Mouse (Mus musculus): Measurements from ENCODE around the gene Ccdc138. TPM values are rescaled to one million over a fixed set of nuclear protein-coding genes. Genes with fewer than 3 reads are reported as not detected.

Gene Ccdc138
- total RNA-seq, 2 experiments from 2014 or later = 1.3 to 1.8 TPM

Other genes starting within 250 kb of the Ccdc138 start
- gene Gcc2, start 242.5 kb upstream of the Ccdc138 start, total RNA-seq (2021) = 10 to 100 TPM; 22.8 to 30.6 TPM
- gene Lims1, start 174.5 kb upstream of the Ccdc138 start, total RNA-seq (2021) = 100 to 1,000 TPM; 211 to 240 TPM
- gene Ranbp2, start 51.0 kb upstream of the Ccdc138 start, total RNA-seq (2021) = 10 to 100 TPM; 56.6 to 59.4 TPM
- under 1 TPM; 0.64 to 0.65 TPM for gene Edar, start 177.7 kb downstream of the Ccdc138 start, total RNA-seq (2021)
- gene Gm17542, start 220.3 kb downstream of the Ccdc138 start, total RNA-seq (2021) = not detected

Measured in heart, postnatal 10 days (tissue).